Mouse (Mus musculus) limb, embryonic 14.5 days (tissue): ENCODE measurements at regions not wholly inside any gene's neighbourhood (a gene's known extent, or its start where the extent isn't known, plus 50 kb on each side); places are given as distances from the start of the nearest gene placed in this dataset.

Experiments
- ATAC-seq: fragments of 200-750 bp; cut with Nextera tagmentation; 2 replicates; pipeline ENCODE4 v1.8.0; 2017; ENCODE audit warnings: low read depth, moderate number of reproducible peaks, moderate TSS enrichment; ENCODE audit not compliant: low FRiP score
- DNase-seq: peaks from one replicate; pipeline ENCODE4 v3.0.0-alpha.2; 2015; ENCODE audit warnings: low spot score
- H3K27ac ChIP-seq: fragments of 300-500 bp; sonication (generic); replicated peaks from 2 replicates; pipeline ENCODE4 v1.5.1; 2014; ENCODE audit warnings: low read depth, mild to moderate bottlenecking, low read length, moderate library complexity, mixed read lengths
- H3K27me3 ChIP-seq: fragments of 300-500 bp; sonication (generic); 2 replicates; pipeline ENCODE4 v1.6.1; 2014; ENCODE audit warnings: low read length, mixed read lengths; ENCODE audit not compliant: control insufficient read depth, insufficient read depth
- H3K36me3 ChIP-seq: fragments of 300-500 bp; sonication (generic); 2 replicates; pipeline ENCODE4 v1.6.1; 2014; ENCODE audit warnings: mild to moderate bottlenecking, low read length, moderate library complexity, mixed read lengths; ENCODE audit not compliant: control insufficient read depth, insufficient read depth
- H3K4me1 ChIP-seq: fragments of 300-500 bp; sonication (generic); 2 replicates; pipeline ENCODE4 v1.6.1; 2014; ENCODE audit warnings: antibody characterized with exemption, low read length, mixed read lengths; ENCODE audit not compliant: control insufficient read depth, insufficient read depth
- H3K4me2 ChIP-seq: fragments of 300-500 bp; sonication (generic); replicated peaks from 2 replicates; pipeline ENCODE4 v1.6.1; 2014; ENCODE audit warnings: low read depth, mild to moderate bottlenecking, low read length, moderate library complexity; ENCODE audit not compliant: severe bottlenecking
- H3K4me3 ChIP-seq: fragments of 300-500 bp; sonication (generic); replicated peaks from 2 replicates; pipeline ENCODE4 v1.5.1; 2014; ENCODE audit warnings: low read length
- H3K9ac ChIP-seq: fragments of 300-500 bp; sonication (generic); 2 replicates; pipeline ENCODE4 v1.6.1; 2014; ENCODE audit warnings: mild to moderate bottlenecking, low read depth, low read length, moderate library complexity; ENCODE audit not compliant: severe bottlenecking
- H3K9me3 ChIP-seq: fragments of 300-500 bp; sonication (generic); 2 replicates; pipeline ENCODE4 v1.6.1; 2016; ENCODE audit warnings: low read length; ENCODE audit not compliant: control insufficient read depth
- POLR2A ChIP-seq: fragments of 200-500 bp; IDR thresholded peaks from 2 replicates; pipeline ENCODE4 v1.8.0; 2012; ENCODE audit warnings: inconsistent platforms, mild to moderate bottlenecking, moderate library complexity, borderline replicate concordance; ENCODE audit not compliant: insufficient read depth, insufficient read length; ENCODE audit errors: extremely low read depth
- WGBS: fragments of 180-500 bp; shearing (Covaris S2); extraction: QIAGEN DNeasy Blood & Tissue Kit; methylation state at CpG from one replicate; pipeline ENCODE4 v1.1.7; 2014; 5-methylcytosine and 5-hydroxymethylcytosine counted together

GRCm38 (mm10) chr7:136046645-136047363, 330.6 kb upstream of the Mki67 start:
- no peaks in the 10 kb centered on the region for H3K9me3 ChIP-seq
- peak; percentile 82 for ATAC-seq
- H3K4me1 ChIP-seq = peaks cover 57% of the 10 kb centered on the region
- H3K4me3 ChIP-seq = no peak overlapping the region
- peak overlapping the region; percentile 75 for H3K27ac ChIP-seq
- WGBS = 32% methylated on average over 14 of the region's 14 CpGs
- H3K4me2 ChIP-seq = 0 out of 2 replicates have a peak overlapping the region, but pooled peaks have one; percentile 7
- TF ChIP-seq POLR2A = no peak
- no peak overlapping the region for H3K9ac ChIP-seq
- peak; percentile 92 for DNase-seq
- no peaks in the 10 kb centered on the region; the same call in 1 of the 2 replicates for H3K27me3 ChIP-seq
- H3K36me3 ChIP-seq = no peaks in the 10 kb centered on the region

GRCm38 (mm10) chr7:136047364-136047945, 331.3 kb upstream of the Mki67 start:
- Histone ChIP-seq H3K9me3 (no peaks in the 10 kb centered on the region), H3K27me3 (no peaks in the 10 kb centered on the region; the same call in 1 of the 2 replicates), H3K4me1 (peaks cover 57% of the 10 kb centered on the region), H3K4me2 (no peak overlapping the region), H3K27ac (peak overlapping the region; percentile 75), H3K36me3 (no peaks in the 10 kb centered on the region), H3K9ac (no peak overlapping the region), H3K4me3 (no peak overlapping the region)
- TF ChIP-seq POLR2A = no peak
- WGBS = 54% methylated on average over 7 of the region's 7 CpGs
- ATAC-seq = 0 out of 2 replicates have a peak, but pooled peaks have one; percentile 14
- no peak for DNase-seq

GRCm38 (mm10) chr7:136048925-136049586, 332.9 kb upstream of the Mki67 start:
- Histone ChIP-seq H3K27me3 (no peaks in the 10 kb centered on the region; the same call in 1 of the 2 replicates), H3K27ac (no peak overlapping the region), H3K36me3 (no peaks in the 10 kb centered on the region), H3K9ac (no peak overlapping the region), H3K9me3 (no peaks in the 10 kb centered on the region), H3K4me1 (peaks cover 57% of the 10 kb centered on the region), H3K4me3 (no peak overlapping the region), H3K4me2 (no peak overlapping the region)
- DNase-seq (peak; percentile 47), ATAC-seq (0 out of 2 replicates have a peak, but pooled peaks have one; percentile 20)
- TF ChIP-seq POLR2A = no peak
- WGBS = 27% methylated on average over 8 of the region's 8 CpGs

- WGBS = 65% methylated on average over 4 of the region's 4 CpGs
- Histone ChIP-seq H3K27ac (no peak overlapping the region), H3K27me3 (no peaks in the 10 kb centered on the region; the same call in 1 of the 2 replicates), H3K9ac (no peak overlapping the region), H3K36me3 (no peaks in the 10 kb centered on the region), H3K9me3 (no peaks in the 10 kb centered on the region), H3K4me2 (no peak overlapping the region), H3K4me1 (peaks cover 54% of the 10 kb centered on the region), H3K4me3 (no peak overlapping the region)
- no peak for TF ChIP-seq POLR2A
- DNase-seq = no peak
- peak; percentile 21; the same call in 1 of the 2 replicates for ATAC-seq
Observed at GRCm38 (mm10) chr7:136049587-136049930, 333.4 kb upstream of the Mki67 start.

GRCm38 (mm10) chr7:136050116-136050515, 334.0 kb upstream of the Mki67 start:
- no peak overlapping the region for H3K9ac ChIP-seq
- peaks cover 49% of the 10 kb centered on the region for H3K4me1 ChIP-seq
- DNase-seq (no peak), ATAC-seq (no peak)
- H3K27ac ChIP-seq = no peak overlapping the region
- no peaks in the 10 kb centered on the region for H3K9me3 ChIP-seq
- no peak overlapping the region for H3K4me3 ChIP-seq
- H3K27me3 ChIP-seq = no peaks in the 10 kb centered on the region; the same call in 1 of the 2 replicates
- H3K36me3 ChIP-seq = no peaks in the 10 kb centered on the region
- H3K4me2 ChIP-seq = no peak overlapping the region
- no peak for TF ChIP-seq POLR2A
- 35% methylated on average over 3 of the region's 3 CpGs for WGBS
